Mouse (Mus musculus): Measurements from ENCODE around the gene Tnfrsf19. TPM values are rescaled to one million over a fixed set of nuclear protein-coding genes. Genes with fewer than 3 reads are reported as not detected.

Gene Tnfrsf19
- total RNA-seq, 2 experiments from 2014 or later: 26.5 to 28.8 TPM

DNA sequence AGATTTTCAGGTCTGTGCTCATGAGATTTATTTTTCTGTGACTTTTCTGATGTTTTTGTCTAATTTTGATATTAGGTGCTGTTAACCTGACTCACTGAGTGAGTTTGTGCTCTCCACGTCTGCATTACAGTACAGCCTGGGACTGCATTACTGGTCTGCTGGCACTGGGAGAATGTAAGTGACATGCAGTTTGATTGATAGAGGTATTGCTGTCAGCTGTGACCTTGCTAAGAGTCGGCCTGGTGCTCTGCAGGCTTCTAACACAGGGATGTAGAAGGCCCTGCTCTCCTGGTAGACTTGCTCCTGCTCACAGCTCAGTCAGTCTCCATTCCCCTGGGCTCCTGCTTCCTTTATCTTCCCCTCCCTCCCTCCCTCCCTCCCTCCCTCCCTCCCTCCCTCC is 25.3 kb downstream of the Tnfrsf19 start:
- DNase-seq: no peak

DNA sequence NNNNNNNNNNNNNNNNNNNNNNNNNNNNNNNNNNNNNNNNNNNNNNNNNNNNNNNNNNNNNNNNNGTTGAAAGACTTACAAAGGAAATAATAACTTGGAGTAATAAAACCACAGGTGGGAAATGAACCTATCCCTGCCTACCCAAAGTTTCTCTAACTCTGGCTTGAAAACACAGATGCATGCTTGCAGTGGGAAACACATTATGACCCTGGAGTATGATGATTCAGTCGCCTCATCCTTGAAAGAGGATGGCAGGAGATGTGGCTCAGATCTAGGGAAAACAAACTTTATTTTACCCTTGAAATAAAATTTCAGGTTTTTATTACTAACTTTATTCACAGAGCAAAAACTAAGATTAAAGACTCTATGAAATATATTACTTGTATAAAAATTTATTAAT is 26.4 kb downstream of the Tnfrsf19 start:
- DNase-seq: no peak

- no peak for DNase-seq
Observed at GRCm38 (mm10) chr14:61014544-61014943, 31.7 kb downstream of the Tnfrsf19 start.

DNA sequence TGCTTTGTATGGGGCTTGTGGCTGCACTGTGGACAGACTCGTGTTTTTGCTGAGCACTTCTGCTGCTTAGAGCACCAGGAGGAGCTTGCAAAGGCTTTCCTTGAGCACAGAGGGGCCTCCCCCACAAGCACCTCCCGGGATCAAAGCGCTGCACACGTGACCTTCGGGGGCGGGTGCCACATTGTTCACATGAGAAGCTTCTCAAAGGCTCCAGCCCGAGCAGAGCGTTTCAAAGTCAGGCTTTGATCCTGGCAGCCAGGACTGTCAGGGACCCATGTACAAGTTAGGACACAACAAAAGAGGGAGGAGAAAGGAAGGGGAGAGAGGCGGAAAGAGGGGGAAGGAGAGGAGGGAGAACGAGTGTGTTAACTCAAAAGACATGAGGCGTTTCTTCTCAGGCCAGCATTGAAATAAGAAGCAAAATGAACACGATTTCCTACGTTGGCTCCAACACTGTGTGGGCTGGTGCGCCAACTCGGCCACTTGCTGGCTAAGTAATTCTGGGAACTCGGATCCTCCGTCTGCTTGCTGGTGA is 33.8 kb downstream of the Tnfrsf19 start:
- DNase-seq: peak; percentile 89

- no peak for DNase-seq
Observed at GRCm38 (mm10) chr14:61011621-61012174, 34.6 kb downstream of the Tnfrsf19 start.

- no peak for DNase-seq
Observed at GRCm38 (mm10) chr14:61005127-61005837, 41.0 kb downstream of the Tnfrsf19 start.

DNA sequence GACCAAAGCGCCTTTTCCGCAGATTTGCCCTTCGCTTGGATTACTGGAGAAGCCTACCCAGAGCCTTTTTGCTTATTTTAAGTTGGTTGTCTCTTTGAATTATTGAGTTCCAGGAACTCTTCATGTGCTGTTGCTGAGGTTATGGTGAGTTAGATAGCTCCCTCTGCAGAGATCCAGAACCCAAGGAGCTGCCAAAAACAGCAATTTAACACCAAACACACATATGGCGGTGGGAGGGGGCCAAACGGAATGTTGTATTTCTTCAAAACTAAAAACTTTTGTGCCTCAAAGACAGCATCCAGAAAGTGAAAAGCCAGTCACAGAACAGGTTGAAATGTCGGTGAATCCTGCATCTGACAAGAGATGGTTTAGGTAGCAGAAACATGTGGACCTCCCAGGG is 42.6 kb downstream of the Tnfrsf19 start:
- DNase-seq: no peak

GRCm38 (mm10) chr14:61000072-61000471 is 46.2 kb downstream of the Tnfrsf19 start:
- no peak for DNase-seq

DNA sequence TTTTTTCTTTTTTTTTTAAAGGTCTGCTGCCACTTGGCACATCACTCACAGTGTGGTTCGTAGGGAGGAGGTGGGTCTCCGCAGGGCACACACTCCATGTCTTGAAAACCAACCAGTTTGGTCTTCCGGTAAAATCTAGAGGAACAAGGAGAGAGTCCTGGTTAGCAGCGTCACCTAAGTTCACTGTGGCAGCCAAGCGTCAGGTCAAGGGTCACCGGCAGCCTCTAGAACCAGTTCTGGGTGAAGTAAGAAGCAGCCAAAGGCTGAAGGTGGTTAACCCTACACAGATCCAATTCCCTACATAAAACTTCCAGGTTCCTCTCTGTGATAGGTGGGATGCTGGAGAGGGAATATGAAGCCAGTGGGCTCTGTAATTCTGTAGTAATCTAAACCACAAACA is 49.7 kb downstream of the Tnfrsf19 start:
- no peak for DNase-seq

DNA sequence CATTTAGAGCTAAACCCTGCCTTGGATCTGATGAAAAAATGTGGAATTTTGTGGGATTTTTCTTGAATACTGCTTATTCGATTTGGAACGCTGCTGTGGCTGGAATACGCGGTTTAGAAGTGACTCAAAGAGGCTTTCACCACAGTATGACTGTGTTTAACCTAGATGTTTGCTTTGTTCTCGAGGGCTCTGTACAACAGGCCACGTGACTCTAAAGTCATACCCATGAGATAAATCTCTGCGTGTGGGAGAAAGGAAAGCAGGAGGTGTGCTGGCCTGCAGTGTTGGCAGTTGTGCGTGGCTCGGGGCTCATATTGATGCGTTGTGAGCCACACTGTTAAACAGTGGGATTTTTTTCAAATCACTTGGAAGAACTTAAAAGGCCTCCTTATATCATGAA is 52.8 kb downstream of the Tnfrsf19 start:
- DNase-seq: no peak

- DNase-seq: peak; percentile 52
Observed at GRCm38 (mm10) chr14:60993092-60993491, 53.2 kb downstream of the Tnfrsf19 start.

GRCm38 (mm10) chr14:60992144-60992543 is 54.1 kb downstream of the Tnfrsf19 start:
- no peak for DNase-seq

- no peak for DNase-seq
Observed at GRCm38 (mm10) chr14:60988228-60988627, 58.1 kb downstream of the Tnfrsf19 start.

- no peak for DNase-seq
Observed at GRCm38 (mm10) chr14:60986926-60987325, 59.4 kb downstream of the Tnfrsf19 start.

DNA sequence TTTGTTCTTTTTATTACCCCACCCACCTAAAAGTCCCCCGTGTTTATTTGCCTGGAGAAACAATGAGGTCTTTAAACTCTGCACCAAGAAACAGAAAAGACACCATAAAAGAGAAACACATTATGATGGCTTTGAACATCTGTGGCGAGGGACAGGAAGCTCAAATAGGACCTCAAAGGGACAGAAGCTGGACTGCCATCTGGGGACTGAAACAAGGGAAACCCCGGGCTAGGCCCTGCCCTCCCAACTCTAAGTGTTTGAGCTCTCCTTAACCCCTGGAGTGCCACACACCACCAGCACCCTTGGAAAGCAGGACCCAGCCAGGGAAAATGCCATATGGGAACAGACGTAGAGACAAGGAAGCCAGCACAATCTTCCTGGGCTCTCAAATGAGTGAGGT is 61.2 kb downstream of the Tnfrsf19 start:
- DNase-seq: no peak

DNA sequence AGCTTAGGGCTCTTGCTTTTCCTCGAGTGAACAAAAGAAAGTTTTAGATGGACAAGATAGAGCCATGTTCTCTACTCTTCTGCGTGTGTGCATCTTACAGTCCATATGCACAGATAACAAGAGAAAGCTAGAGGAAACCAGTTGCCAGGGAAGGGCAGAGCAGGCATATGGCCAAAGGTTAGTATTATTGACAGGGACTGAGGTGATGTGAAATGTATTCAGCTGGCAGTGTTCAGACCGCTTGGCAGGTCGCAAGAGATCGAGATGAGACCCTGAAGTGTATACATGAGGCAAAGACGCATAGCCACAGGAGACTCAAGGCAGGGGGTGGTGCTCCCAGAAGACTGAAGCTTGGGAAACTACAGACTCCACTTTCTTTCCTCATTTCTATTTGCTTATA is 62.0 kb downstream of the Tnfrsf19 start:
- no peak for DNase-seq

DNA sequence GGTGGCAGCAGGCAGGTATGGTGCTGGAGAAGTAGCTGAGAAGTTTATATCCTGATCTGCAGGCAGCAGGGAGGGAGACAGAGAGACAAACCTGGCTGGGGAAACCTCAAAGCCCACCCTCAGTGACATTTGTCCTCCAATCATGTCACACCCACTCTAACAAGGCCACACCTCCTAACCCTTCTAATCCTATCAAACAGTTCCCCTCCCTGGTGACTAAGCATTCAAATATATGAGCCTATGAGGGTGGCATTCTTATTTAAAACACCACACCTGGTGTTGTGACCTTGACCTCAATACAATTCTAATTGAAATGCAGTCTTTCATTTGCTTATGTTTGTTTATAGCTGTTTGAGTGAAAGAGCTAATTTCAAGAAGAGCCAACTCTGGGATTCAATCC is 64.2 kb downstream of the Tnfrsf19 start:
- DNase-seq: no peak

DNA sequence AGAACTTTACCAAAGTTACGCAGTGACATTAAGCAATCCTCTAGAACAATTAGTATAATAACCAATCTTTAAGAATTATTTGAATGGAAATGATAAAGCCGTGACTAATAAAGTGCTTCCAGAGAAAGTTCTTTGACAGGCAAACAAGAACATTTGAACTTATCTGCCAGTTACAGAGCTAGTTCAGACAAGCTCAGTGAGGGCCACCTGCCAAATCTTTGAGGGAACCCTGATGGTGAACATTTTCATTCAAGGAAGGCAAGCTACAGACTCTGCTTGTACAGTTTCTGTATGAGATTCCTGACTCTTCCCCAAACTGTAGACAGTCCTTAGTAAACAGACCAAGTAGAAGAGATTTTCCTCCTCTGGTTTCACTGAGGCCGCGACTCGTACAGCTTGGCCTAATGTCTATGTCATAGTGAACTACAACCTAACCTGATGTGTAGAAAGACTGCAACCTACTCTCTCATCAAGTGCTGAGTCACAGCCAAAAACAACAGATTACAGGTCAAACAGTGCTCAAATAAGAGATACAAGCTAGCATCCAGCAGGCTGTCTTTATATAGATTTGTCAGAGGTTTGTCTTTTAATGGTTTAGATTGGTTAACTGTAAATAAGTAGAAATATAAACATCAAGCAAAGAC is 65.9 kb downstream of the Tnfrsf19 start:
- DNase-seq: no peak

- no peak for DNase-seq
Observed at GRCm38 (mm10) chr14:60978129-60978528, 68.2 kb downstream of the Tnfrsf19 start.

DNA sequence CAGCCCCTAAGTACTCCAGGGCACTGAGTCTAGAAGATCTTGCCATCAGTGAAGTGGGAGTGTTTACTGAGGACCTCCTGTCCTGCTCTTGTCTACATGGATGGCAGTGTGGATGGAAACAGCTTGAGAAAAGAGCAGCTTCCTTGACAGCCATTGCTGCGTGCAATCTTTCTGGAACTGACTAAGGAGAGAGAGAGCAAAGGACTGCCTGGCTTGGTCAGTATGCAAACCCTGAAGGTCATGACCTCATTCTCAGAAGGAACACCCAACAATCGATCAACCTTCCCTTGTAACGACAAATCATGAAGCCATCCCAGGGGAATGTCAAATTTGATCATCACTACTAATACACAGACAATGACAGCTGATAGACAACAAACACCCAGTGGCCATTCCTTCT is 70.1 kb downstream of the Tnfrsf19 start:
- DNase-seq: no peak

GRCm38 (mm10) chr14:60975736-60976135 is 70.6 kb downstream of the Tnfrsf19 start:
- peak; percentile 76 for DNase-seq

GRCm38 (mm10) chr14:60970961-60971360 is 75.3 kb downstream of the Tnfrsf19 start:
- DNase-seq: no peak

- no peak for DNase-seq
Observed at GRCm38 (mm10) chr14:60966061-60966460, 80.2 kb downstream of the Tnfrsf19 start.
